ENCODE assay signal across 12 mouse cellular contexts in the genomic region with DNA sequence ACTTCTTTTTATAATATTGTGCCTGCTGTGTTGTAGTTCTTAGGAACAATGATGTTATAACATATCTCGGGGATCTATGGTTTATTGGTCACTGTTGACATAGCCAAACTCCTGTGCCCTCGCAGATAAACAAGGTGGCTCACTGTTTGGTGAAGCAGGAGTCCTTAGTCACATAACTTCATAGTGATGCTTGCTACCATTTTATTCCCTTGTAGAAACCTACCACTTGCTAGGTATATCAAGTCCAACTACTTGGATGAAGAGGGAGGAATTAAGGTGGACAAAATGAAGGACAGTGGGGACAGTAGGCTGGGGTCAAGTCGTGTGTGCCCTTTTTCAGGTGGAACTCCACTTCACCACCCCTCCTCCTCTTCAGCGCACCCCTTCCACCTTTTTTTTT.
"Had no signal": no experiment of that assay in that cellular context is flagged by ENCODE, and none has a peak within 500 bp of the region (broad histone marks: within the 10 kb centered on the region; RNA-seq: fewer than 3 reads in every experiment).

No protein-coding gene starts in this region.

- H3K4me3 ChIP-seq: megakaryocyte, embryonic 14.5 days; midbrain, embryonic 13.5 days; midbrain, embryonic 15.5 days; neural tube, embryonic 12.5 days had no signal

- H3K27ac ChIP-seq: midbrain, embryonic 13.5 days; midbrain, embryonic 15.5 days; neural tube, embryonic 12.5 days had no signal

- DNase-seq: lung, adult 18-20 months; lung, embryonic 14.5 days; lung, postnatal 10 days; lung, postnatal 4 days; right cerebral cortex, postnatal 14 days; thymus, adult 18-20 months; thymus, postnatal 14 days; thymus, postnatal 36 days had no signal

- H3K4me1 ChIP-seq: midbrain, embryonic 13.5 days; midbrain, embryonic 15.5 days; neural tube, embryonic 12.5 days had no signal
